Comparison of ENCODE assay signal across 12 mouse cellular contexts in the genomic region with DNA sequence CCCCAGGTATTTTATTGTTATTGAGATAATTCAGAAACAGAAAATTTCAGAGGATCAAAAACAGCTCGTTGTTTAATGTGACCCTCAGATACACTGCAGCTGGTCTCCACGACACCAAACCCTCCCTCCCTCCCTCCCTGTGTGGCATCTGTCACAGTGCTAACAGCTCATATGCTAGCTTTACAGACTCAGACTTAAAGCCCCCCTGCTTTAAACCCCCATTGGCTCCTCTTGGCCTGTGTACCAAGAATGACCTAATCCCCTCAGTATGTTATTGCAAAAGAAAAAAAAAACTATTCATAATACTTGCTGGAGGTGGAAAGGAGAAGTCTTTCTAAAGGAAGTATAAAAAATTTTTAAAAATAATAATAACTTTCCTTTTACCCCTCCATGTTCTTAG. TPM values are rescaled to one million over a fixed set of nuclear protein-coding genes. Genes with fewer than 3 reads are reported as not detected.
DNase-seq lines count a peak whose midpoint lies in the region; ATAC-seq and TF ChIP-seq lines count a peak whose summit lies in the region.
"Had no signal": no experiment of that assay in that cellular context is flagged by ENCODE, and none has a peak within 500 bp of the region (broad histone marks: within the 10 kb centered on the region; RNA-seq: fewer than 3 reads in every experiment).

No protein-coding gene starts in this region.

- no peaks in the 10 kb centered on the region for H3K27me3 ChIP-seq in hindbrain, postnatal 0 days (ENCODE audit: insufficient read depth, low read length)
- no peaks in the 10 kb centered on the region for H3K27me3 ChIP-seq in hindbrain, embryonic 14.5 days (ENCODE audit: control insufficient read depth, insufficient read depth, low read length)

- peaks cover 11% of the 10 kb centered on the region for H3K4me1 ChIP-seq in hindbrain, postnatal 0 days (ENCODE audit: insufficient read depth, low read length)
- peaks cover 17% of the 10 kb centered on the region for H3K4me1 ChIP-seq in hindbrain, embryonic 14.5 days (replicated peaks; ENCODE audit: control insufficient read depth, insufficient read depth, low read length)

- DNase-seq in hindbrain, postnatal 0 days (ENCODE audit: low spot score): peak; percentile 58
- DNase-seq in hindbrain, embryonic 14.5 days (ENCODE audit: low spot score): no peak
- peak; percentile 69 for DNase-seq in retina, postnatal 1 day
- no peak for DNase-seq in retina, embryonic 14.5 days (ENCODE audit: low spot score)
- peak; percentile 36 for DNase-seq in forelimb bud, embryonic 11.5 days (ENCODE audit: low read depth, low spot score)
- no peak for DNase-seq in adrenal gland, postnatal 25 days
- no peak for DNase-seq in testis, postnatal 10 days (ENCODE audit: low spot score)
- no peak for DNase-seq in cerebellum, adult 8-10 months
- DNase-seq: kidney, adult 8-10 months; layer of hippocampus, postnatal 36 days had no signal

- H3K4me3 ChIP-seq in hindbrain, postnatal 0 days (ENCODE audit: low read length): no peak overlapping the region
- H3K4me3 ChIP-seq in hindbrain, embryonic 14.5 days (replicated peaks; ENCODE audit: low read length): no peak overlapping the region
- H3K4me3 ChIP-seq: liver, embryonic 15.5 days had no signal

- H3K27ac ChIP-seq in hindbrain, postnatal 0 days: peak overlapping the region; percentile 86
- no peak overlapping the region for H3K27ac ChIP-seq in hindbrain, embryonic 14.5 days
- H3K27ac ChIP-seq: liver, embryonic 15.5 days had no signal

- no peak overlapping the region for H3K4me2 ChIP-seq in hindbrain, postnatal 0 days (ENCODE audit: low read depth, low read length)
- H3K4me2 ChIP-seq in hindbrain, embryonic 14.5 days (replicated peaks): no peak overlapping the region

- no peak overlapping the region for H3K9ac ChIP-seq in hindbrain, postnatal 0 days (replicated peaks; ENCODE audit: low read length)
- no peak overlapping the region for H3K9ac ChIP-seq in hindbrain, embryonic 14.5 days
- H3K9ac ChIP-seq: liver, embryonic 15.5 days had no signal

- ATAC-seq in hindbrain, postnatal 0 days: peak; percentile 67; the same call in 1 of the 2 replicates
- ATAC-seq in hindbrain, embryonic 14.5 days (ENCODE audit: low FRiP score): no peak

- no peaks in the 10 kb centered on the region for H3K36me3 ChIP-seq in hindbrain, postnatal 0 days (ENCODE audit: insufficient read depth, low read length)
- no peaks in the 10 kb centered on the region for H3K36me3 ChIP-seq in hindbrain, embryonic 14.5 days (replicated peaks; ENCODE audit: control insufficient read depth, insufficient read depth)
- H3K36me3 ChIP-seq: liver, embryonic 15.5 days had no signal

- 16% methylated on average over 2 of the region's 2 CpGs for WGBS in hindbrain, postnatal 0 days
- WGBS in hindbrain, embryonic 14.5 days: 12% methylated on average over 2 of the region's 2 CpGs

- no peak for TF ChIP-seq CTCF in hindbrain, postnatal 0 days (IDR thresholded peaks at IDR 0.05; ENCODE audit: low read depth)

- no peaks in the 10 kb centered on the region for H3K9me3 ChIP-seq in hindbrain, postnatal 0 days (ENCODE audit: low read length)
- no peaks in the 10 kb centered on the region for H3K9me3 ChIP-seq in hindbrain, embryonic 14.5 days (ENCODE audit: control insufficient read depth, low read length)
- H3K9me3 ChIP-seq: liver, embryonic 15.5 days had no signal

RNA-seq across cellular contexts. Expression of a gene that starts 46.5 kb away (rescaled TPM):
- total RNA-seq in hindbrain, postnatal 0 days (2014; rRNA removed): 66.0 and 79.5 TPM in 2 replicates
- polyA plus RNA-seq in hindbrain, postnatal 0 days (2015; fragmentation: Nextera tagmentation; extraction: Ambion mirVana): 42.3 and 43.3 TPM in 2 replicates
- polyA plus RNA-seq in hindbrain, embryonic 14.5 days (2014; fragmentation: Nextera tagmentation; extraction: Ambion mirVana): 56.6 and 62.9 TPM in 2 replicates
- total RNA-seq in adrenal gland, postnatal 25 days (2021): 2.8 and 5.9 TPM in 2 replicates
- total RNA-seq: CH12.LX had no signal

Comparison
In these comparisons a context has a peak if more than half of its experiments do, and no peak if none do; other contexts are left out.
1. DNase-seq: peak in hindbrain, postnatal 0 days (single experiment), retina, postnatal 1 day (single experiment) and forelimb bud, embryonic 11.5 days (single experiment); none in hindbrain, embryonic 14.5 days (single experiment), retina, embryonic 14.5 days (single experiment), adrenal gland, postnatal 25 days (single experiment), testis, postnatal 10 days (single experiment) and cerebellum, adult 8-10 months (single experiment).